25 mouse cellular contexts compared by ENCODE assay signal in the genomic region with DNA sequence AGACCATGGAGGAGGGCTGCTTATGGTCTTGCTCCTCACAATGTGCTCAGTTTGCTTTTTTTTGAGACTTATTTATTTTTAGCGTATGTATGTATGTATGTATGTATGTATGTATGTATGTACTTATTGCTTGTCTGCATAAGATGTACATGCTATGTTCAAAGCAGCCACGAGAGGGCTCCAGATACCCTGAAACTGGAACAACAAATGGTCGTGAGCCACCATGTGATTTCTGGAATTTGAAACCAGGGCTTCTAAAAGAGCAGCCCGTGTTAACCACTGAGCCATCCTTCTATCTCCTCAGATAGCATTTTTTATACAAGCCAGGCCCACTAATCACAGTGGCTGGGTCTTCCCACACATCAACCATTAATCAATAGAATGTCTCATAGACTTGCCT.
"Had no signal": no experiment of that assay in that cellular context is flagged by ENCODE, and none has a peak within 500 bp of the region (broad histone marks: within the 10 kb centered on the region; RNA-seq: fewer than 3 reads in every experiment).

No protein-coding gene starts in this region.

- DNase-seq: gastrocnemius, adult 2 months; gastrocnemius, postnatal 10 days; gastrocnemius, postnatal 25 days; heart, adult 18-20 months; heart, postnatal 14 days; heart, postnatal 36 days; kidney, adult 18-20 months; kidney, adult 8-10 months; kidney, postnatal 10 days; kidney, postnatal 25 days; kidney, postnatal 4 days; liver; liver, embryonic 13.5 days had no signal

- H3K4me3 ChIP-seq: gastrocnemius, adult 2 months; heart, embryonic 13.5 days; heart, embryonic 15.5 days; hindbrain, embryonic 13.5 days; hindbrain, embryonic 15.5 days; layer of hippocampus, adult 2 months; left cerebral cortex, adult 2 months; limb, embryonic 10.5 days; limb, embryonic 12.5 days; liver, embryonic 13.5 days; liver, embryonic 15.5 days had no signal

- H3K4me2 ChIP-seq: heart, embryonic 11.5 days; heart, embryonic 13.5 days; heart, embryonic 15.5 days; hindbrain, embryonic 13.5 days; hindbrain, embryonic 15.5 days; limb, embryonic 12.5 days; liver, embryonic 13.5 days; liver, embryonic 15.5 days had no signal

- H3K36me3 ChIP-seq: heart, embryonic 13.5 days; heart, embryonic 15.5 days; hindbrain, embryonic 13.5 days; hindbrain, embryonic 15.5 days; limb, embryonic 10.5 days; limb, embryonic 12.5 days; liver, embryonic 13.5 days; liver, embryonic 15.5 days had no signal

- H3K27me3 ChIP-seq: heart, embryonic 13.5 days; heart, embryonic 15.5 days; hindbrain, embryonic 13.5 days; hindbrain, embryonic 15.5 days; limb, embryonic 12.5 days; liver, embryonic 13.5 days; liver, embryonic 15.5 days had no signal

- H3K9me3 ChIP-seq: liver, embryonic 15.5 days had no signal

- H3K9ac ChIP-seq: heart, embryonic 13.5 days; heart, embryonic 15.5 days; hindbrain, embryonic 13.5 days; hindbrain, embryonic 15.5 days; limb, embryonic 12.5 days; liver, embryonic 13.5 days; liver, embryonic 15.5 days had no signal

- H3K27ac ChIP-seq: gastrocnemius, adult 2 months; heart, embryonic 13.5 days; heart, embryonic 15.5 days; hindbrain, embryonic 13.5 days; hindbrain, embryonic 15.5 days; hindbrain, postnatal 0 days; layer of hippocampus, adult 2 months; left cerebral cortex, adult 2 months; limb, embryonic 10.5 days; limb, embryonic 12.5 days; liver, embryonic 13.5 days; liver, embryonic 15.5 days had no signal

- H3K4me1 ChIP-seq: heart, embryonic 13.5 days; heart, embryonic 15.5 days; hindbrain, embryonic 13.5 days; hindbrain, embryonic 15.5 days; limb, embryonic 10.5 days; limb, embryonic 12.5 days; liver, embryonic 13.5 days; liver, embryonic 15.5 days had no signal

- ATAC-seq: hindbrain, postnatal 0 days; intestine, embryonic 16.5 days had no signal
